Mouse (Mus musculus) midbrain, embryonic 16.5 days (tissue): ENCODE data around the gene Gm17622. TPM values are rescaled to one million over a fixed set of nuclear protein-coding genes. Genes with fewer than 3 reads are reported as not detected.

Source experiments
- ATAC-seq: fragments of 200-750 bp; cut with Nextera tagmentation; 2 replicates; pipeline ENCODE4 v1.8.0; 2017; ENCODE audit warnings: moderate TSS enrichment
- H3K27ac ChIP-seq: fragments of 300-500 bp; sonication (generic); 2 replicates; pipeline ENCODE4 v1.5.1; 2014; ENCODE audit warnings: mild to moderate bottlenecking, low read length, mixed read lengths
- H3K27me3 ChIP-seq: fragments of 300-500 bp; sonication (generic); 2 replicates; pipeline ENCODE4 v1.6.1; 2014; ENCODE audit warnings: low read depth, low read length, mixed read lengths; ENCODE audit not compliant: control insufficient read depth, insufficient read depth
- H3K36me3 ChIP-seq: fragments of 300-500 bp; sonication (generic); 2 replicates; pipeline ENCODE4 v1.6.1; 2014; ENCODE audit warnings: mild to moderate bottlenecking, low read length, moderate library complexity, mixed read lengths; ENCODE audit not compliant: control insufficient read depth, insufficient read depth
- H3K4me1 ChIP-seq: fragments of 300-500 bp; sonication (generic); 2 replicates; pipeline ENCODE4 v1.6.1; 2014; ENCODE audit warnings: mild to moderate bottlenecking, low read length, mixed read lengths; ENCODE audit not compliant: control insufficient read depth, insufficient read depth
- H3K4me2 ChIP-seq: fragments of 300-500 bp; sonication (generic); 2 replicates; pipeline ENCODE4 v1.6.1; 2014; ENCODE audit warnings: mild to moderate bottlenecking, low read length, mixed read lengths
- H3K4me3 ChIP-seq: fragments of 300-500 bp; sonication (generic); 2 replicates; pipeline ENCODE4 v1.5.1; 2014; ENCODE audit warnings: low read depth, mild to moderate bottlenecking, low read length, moderate library complexity, mixed read lengths
- H3K9ac ChIP-seq: fragments of 300-500 bp; sonication (generic); 2 replicates; pipeline ENCODE4 v1.6.1; 2014; ENCODE audit warnings: low read depth, low read length, mixed read lengths
- H3K9me3 ChIP-seq: fragments of 300-500 bp; sonication (generic); replicated peaks from 2 replicates; pipeline ENCODE4 v1.6.1; 2014; ENCODE audit warnings: mild to moderate bottlenecking, low read length, mixed read lengths; ENCODE audit not compliant: control insufficient read depth, poor library complexity, severe bottlenecking
- WGBS: fragments of 180-500 bp; shearing (Covaris S2); extraction: QIAGEN DNeasy Blood & Tissue Kit; methylation state at CpG from one replicate; pipeline ENCODE4 v1.1.7; 2014; 5-methylcytosine and 5-hydroxymethylcytosine counted together
- polyA plus RNA-seq: library from polyadenylated mRNA; unstranded; fragments of >200 nt; fragmentation: Nextera tagmentation; extraction: Ambion mirVana; gene quantifications from 2 replicates; pipeline ENCODE4 v1.2.1, GENCODE M21; 2015

The Gm17622 gene
- polyA plus RNA-seq, 1 experiment from 2014 or later: not detected

DNA sequence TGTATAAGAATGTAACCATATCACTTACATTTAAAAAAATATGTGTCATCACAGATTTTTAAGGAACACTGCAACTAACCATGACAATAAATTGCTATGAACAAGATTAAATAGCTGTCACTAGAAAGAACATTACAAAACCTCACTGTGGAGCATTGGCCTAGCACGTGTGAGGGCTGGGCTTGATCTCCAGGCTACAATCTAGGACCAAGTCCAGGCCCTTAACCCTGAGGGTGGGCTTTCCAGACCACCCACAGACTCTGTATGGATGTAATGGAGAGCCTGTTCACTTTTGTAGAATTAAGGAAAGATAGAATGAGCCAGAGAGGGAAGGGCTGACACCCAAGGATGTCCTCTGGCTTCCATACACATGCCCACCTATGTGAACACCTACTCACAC is 27.9 kb upstream of the Gm17622 start:
- WGBS: 73% methylated on average over 1 of the region's 1 CpGs

DNA sequence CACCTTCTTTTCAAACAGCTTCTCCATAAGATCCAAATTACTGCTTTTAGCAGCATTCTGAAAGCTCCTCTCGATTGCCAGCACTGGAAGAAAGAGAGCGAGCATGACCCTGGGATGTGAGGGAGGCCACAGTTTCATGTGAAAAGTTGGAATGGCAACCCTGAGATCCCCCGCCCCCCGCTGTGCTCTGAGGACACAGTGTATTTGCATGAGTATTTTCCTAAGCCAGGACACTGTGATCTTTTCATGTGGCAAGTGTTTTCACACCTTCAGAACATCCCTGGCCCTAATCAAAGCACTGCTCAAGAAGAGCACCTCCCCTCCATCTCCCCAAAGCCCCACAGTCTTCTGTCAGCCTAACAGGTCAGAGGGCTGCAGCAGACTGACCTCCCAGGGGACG is 25.2 kb upstream of the Gm17622 start:
- Histone ChIP-seq H3K9ac (no peak overlapping the region), H3K9me3 (no peaks in the 10 kb centered on the region), H3K27me3 (no peaks in the 10 kb centered on the region), H3K4me1 (no peaks in the 10 kb centered on the region), H3K36me3 (no peaks in the 10 kb centered on the region), H3K4me2 (no peak overlapping the region), H3K4me3 (no peak overlapping the region), H3K27ac (no peak overlapping the region)
- 47% methylated on average over 5 of the region's 5 CpGs for WGBS
- ATAC-seq: no peak

More for the DNA sequence above, 27.9 kb upstream of the Gm17622 start:
- Histone ChIP-seq H3K36me3 (no peaks in the 10 kb centered on the region), H3K4me1 (no peaks in the 10 kb centered on the region), H3K4me3 (no peak overlapping the region), H3K27ac (no peak overlapping the region), H3K4me2 (no peak overlapping the region), H3K9me3 (no peaks in the 10 kb centered on the region), H3K27me3 (no peaks in the 10 kb centered on the region), H3K9ac (no peak overlapping the region)
- ATAC-seq: no peak

DNA sequence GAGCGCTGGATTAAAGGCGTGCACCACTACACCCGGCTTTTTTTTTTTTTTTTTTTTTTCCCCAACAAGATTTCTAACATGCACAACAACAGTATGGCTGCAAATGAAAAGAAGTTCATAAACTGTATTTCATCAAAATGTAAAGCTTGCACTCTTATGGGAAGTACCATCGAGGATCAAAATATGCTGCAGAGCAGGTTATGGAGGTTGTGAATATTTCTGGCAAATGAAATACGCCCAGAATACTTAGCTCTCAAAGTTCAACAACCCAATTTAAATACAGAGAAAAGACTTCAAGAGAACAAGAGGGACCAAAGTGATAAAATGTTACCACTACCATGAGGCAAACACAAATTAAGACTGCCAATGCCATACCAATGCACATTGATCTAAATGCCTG is 21.9 kb upstream of the Gm17622 start:
- Histone ChIP-seq H3K9me3 (no peaks in the 10 kb centered on the region), H3K4me1 (no peaks in the 10 kb centered on the region), H3K4me3 (no peak overlapping the region), H3K27ac (no peak overlapping the region), H3K27me3 (no peaks in the 10 kb centered on the region), H3K9ac (no peak overlapping the region), H3K4me2 (no peak overlapping the region), H3K36me3 (no peaks in the 10 kb centered on the region)
- no peak for ATAC-seq
- 99% methylated on average over 5 of the region's 5 CpGs for WGBS

DNA sequence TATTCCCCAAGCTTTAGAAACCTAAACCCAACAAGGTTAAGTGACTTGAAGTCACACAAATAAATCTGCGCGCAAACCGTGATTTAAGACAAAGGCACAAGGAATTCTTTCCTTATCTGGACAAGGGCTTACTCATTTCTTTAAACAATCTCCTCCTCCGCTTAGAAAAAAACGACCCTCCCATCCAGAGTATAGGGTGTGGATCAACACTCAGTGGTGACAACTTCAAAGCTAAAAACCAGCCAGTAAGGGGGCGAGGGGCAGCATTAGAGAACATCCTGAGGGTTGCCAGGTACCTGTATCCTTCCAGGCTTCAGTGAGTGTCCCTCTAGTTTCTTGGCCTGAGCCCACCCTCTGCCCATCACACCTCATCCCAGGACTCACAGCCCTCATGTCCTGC is 20.0 kb upstream of the Gm17622 start:
- no peaks in the 10 kb centered on the region for H3K27me3 ChIP-seq
- no peak overlapping the region for H3K9ac ChIP-seq
- H3K36me3 ChIP-seq: no peaks in the 10 kb centered on the region
- H3K4me1 ChIP-seq: no peaks in the 10 kb centered on the region
- WGBS: 90% methylated on average over 6 of the region's 6 CpGs
- H3K4me3 ChIP-seq: no peak overlapping the region
- H3K9me3 ChIP-seq: no peaks in the 10 kb centered on the region
- no peak overlapping the region for H3K27ac ChIP-seq
- no peak for ATAC-seq
- no peak overlapping the region for H3K4me2 ChIP-seq

DNA sequence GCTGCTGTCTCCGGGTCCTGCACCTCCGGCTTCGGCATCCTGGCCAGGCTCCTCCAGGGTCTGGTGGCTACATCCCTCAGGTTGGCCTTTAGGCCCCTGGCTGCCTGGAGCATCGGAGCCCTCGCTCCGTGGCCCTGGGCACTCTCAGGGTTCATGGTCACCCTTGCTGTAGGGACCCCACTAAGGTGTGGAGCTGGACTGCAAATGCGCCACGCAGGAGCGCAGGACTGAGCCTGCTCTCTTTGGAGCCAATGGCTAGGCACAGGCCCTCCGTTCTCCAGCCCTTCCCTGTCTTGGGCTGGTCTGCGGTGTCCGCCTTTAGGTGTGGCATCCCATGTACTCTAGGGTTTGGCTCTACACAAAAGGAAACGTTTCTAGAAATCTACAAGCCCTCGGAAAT is 19.6 kb upstream of the Gm17622 start, which contains the start of gene Ankdd1b:
Gene Ankdd1b, minus strand, starts transcription at position 242 of the 400 bp plus-strand sequence.
- ATAC-seq: no peak
- Histone ChIP-seq H3K4me1 (no peaks in the 10 kb centered on the region), H3K9me3 (no peaks in the 10 kb centered on the region), H3K36me3 (no peaks in the 10 kb centered on the region), H3K27ac (no peak within 1 kb of the TSS), H3K9ac (no peak within 1 kb of the TSS), H3K4me2 (no peak within 1 kb of the TSS), H3K27me3 (no peaks in the 10 kb centered on the region), H3K4me3 (no peak within 1 kb of the TSS)
- 94% methylated on average over 14 of the region's 14 CpGs for WGBS

DNA sequence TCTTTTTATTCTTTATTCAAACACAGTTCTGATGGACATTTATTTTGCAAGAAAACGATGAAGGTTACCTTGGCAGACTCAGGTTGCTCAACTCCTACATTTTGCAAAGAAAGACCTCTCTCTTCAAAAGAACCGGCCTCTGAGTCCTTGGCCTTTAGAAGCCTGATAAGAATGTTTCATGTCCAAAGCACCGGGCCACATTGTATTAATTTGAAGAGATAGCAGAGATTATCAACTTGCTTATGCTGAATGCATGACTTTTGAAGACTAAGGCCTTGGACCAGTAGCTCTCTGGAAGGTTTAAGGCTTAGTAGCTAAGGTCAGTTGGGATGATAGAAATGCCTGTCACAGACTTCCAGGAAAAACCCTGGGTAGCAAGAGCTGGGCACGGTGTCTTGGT is 13.3 kb upstream of the Gm17622 start:
- Histone ChIP-seq H3K36me3 (no peaks in the 10 kb centered on the region), H3K9ac (no peak overlapping the region), H3K27ac (no peak overlapping the region), H3K4me2 (no peak overlapping the region), H3K9me3 (no peaks in the 10 kb centered on the region), H3K4me3 (no peak overlapping the region), H3K27me3 (no peaks in the 10 kb centered on the region), H3K4me1 (no peaks in the 10 kb centered on the region)
- WGBS: 94% methylated on average over 4 of the region's 4 CpGs
- ATAC-seq: no peak

DNA sequence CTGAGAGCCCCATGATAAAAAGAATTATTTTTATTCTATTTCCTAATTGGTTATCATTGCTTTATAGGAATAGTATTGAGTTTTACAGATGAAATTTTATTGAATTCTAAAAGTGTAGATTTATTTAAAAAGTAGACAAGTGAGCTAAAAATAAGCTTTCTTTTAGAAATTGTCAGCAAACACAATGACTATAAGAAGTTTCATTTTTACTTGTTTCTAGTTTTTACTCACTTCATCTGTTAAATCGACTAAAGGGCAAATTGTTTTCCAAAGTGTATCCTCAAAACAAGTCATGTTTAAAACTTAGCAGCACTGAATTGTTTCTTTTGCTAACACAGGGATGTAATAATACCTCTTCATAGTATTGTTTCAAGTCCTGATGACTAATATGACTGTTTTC is 11.5 kb upstream of the Gm17622 start:
- no peak overlapping the region for H3K4me2 ChIP-seq
- no peak overlapping the region for H3K4me3 ChIP-seq
- WGBS: 100% methylated on average over 1 of the region's 1 CpGs
- 0 out of 2 replicates have a peak, but pooled peaks cover 2% of the 10 kb centered on the region for H3K36me3 ChIP-seq
- H3K27ac ChIP-seq: no peak overlapping the region
- no peak for ATAC-seq
- H3K9ac ChIP-seq: no peak overlapping the region
- no peaks in the 10 kb centered on the region for H3K9me3 ChIP-seq
- no peaks in the 10 kb centered on the region for H3K4me1 ChIP-seq
- no peaks in the 10 kb centered on the region for H3K27me3 ChIP-seq

DNA sequence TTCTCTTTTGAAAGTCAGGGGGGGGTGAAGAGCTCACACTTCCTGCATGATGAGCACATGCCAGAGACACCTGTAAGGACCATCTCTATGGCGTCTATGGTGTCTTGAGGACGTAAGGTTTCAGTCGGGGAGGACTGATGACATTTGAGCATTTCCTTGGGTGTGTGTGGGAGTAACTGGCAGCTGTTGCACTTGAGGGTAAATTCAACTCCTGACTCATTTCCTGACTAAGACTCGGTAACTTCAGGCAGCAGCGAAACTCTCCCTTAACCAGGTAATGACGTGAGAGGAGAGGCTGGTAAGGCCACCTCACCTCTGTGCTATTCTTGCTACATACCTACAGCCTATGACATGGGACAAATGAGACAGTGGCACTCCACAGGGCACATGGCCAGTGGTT is 3.3 kb upstream of the Gm17622 start:
- H3K4me2 ChIP-seq: no peak overlapping the region
- H3K36me3 ChIP-seq: peaks cover 12% of the 10 kb centered on the region; the same call in 1 of the 2 replicates
- no peak overlapping the region for H3K27ac ChIP-seq
- WGBS: 94% methylated on average over 6 of the region's 6 CpGs
- H3K4me1 ChIP-seq: no peaks in the 10 kb centered on the region
- H3K9ac ChIP-seq: no peak overlapping the region
- no peak for ATAC-seq
- H3K9me3 ChIP-seq: no peaks in the 10 kb centered on the region
- no peaks in the 10 kb centered on the region for H3K27me3 ChIP-seq
- no peak overlapping the region for H3K4me3 ChIP-seq

DNA sequence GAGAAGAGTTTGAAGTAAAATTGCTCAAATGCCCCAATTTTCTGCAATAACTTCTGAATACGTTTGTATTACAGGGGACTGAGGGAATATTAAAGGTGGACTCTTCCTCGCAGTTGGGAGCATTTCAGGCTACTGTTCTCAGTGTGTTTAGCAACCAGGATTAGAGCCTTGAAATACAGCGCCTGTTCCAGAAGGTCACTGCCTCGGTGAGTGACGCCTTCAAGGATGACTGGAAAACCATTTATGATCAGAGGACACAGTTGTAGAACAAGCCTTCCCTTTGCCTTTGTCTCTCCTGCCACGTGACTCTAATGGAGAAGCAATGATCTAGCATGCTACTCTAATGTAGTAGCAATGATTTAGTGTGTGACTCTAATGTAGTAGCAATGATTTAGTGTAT is 2.6 kb upstream of the Gm17622 start:
- 94% methylated on average over 6 of the region's 6 CpGs for WGBS
- Histone ChIP-seq H3K4me3 (no peak overlapping the region), H3K27me3 (no peaks in the 10 kb centered on the region), H3K27ac (no peak overlapping the region), H3K4me2 (no peak overlapping the region), H3K4me1 (no peaks in the 10 kb centered on the region), H3K36me3 (peaks cover 12% of the 10 kb centered on the region; the same call in 1 of the 2 replicates), H3K9me3 (no peaks in the 10 kb centered on the region), H3K9ac (no peak overlapping the region)
- no peak for ATAC-seq
